Mouse (Mus musculus) CH12.LX (cell line): ENCODE results near the gene Rnf169.

Experiments
- BHLHE40 ChIP-seq: IDR thresholded peaks from 2 replicates; pipeline ENCODE4 v1.6.1; 2011; ENCODE audit warnings: mild to moderate bottlenecking, low read depth, low read length, improper control_type of control experiment
- CTCF ChIP-seq, 2 experiments: IDR thresholded peaks in 1 of 2; conservative IDR thresholded peaks in 1 of 2; 2 replicates each; pipeline ENCODE4 v1.5.1; 2011 to 2012; ENCODE audit warnings: low read depth in 2 of 2, low read length in 2 of 2, improper control_type of control experiment in 1 of 2, inconsistent platforms in 1 of 2, mild to moderate bottlenecking in 1 of 2, moderate library complexity in 1 of 2
- EP300 ChIP-seq: IDR thresholded peaks from 2 replicates; pipeline ENCODE4 v1.6.1; 2011; ENCODE audit warnings: low read length, improper control_type of control experiment
- MXI1 ChIP-seq: IDR thresholded peaks from 2 replicates; pipeline ENCODE4 v1.6.1; 2011; ENCODE audit warnings: mild to moderate bottlenecking, low read depth, low read length, improper control_type of control experiment
- POLR2A ChIP-seq: IDR thresholded peaks from 2 replicates; pipeline ENCODE4 v1.6.1; 2011; ENCODE audit warnings: low read depth, mild to moderate bottlenecking, improper control_type of control experiment, low read length
- SIN3A ChIP-seq: IDR thresholded peaks from 2 replicates; pipeline ENCODE4 v1.6.1; 2012; ENCODE audit warnings: low read length, improper control_type of control experiment, inconsistent platforms
- ZC3H11A ChIP-seq: IDR thresholded peaks from 2 replicates; pipeline ENCODE4 v1.6.1; 2012; ENCODE audit warnings: low read depth, mild to moderate bottlenecking, inconsistent platforms, low read length, improper control_type of control experiment
- ZNF384 ChIP-seq: IDR thresholded peaks from 2 replicates; pipeline ENCODE4 v1.6.1; 2012; ENCODE audit warnings: low read depth, low read length, improper control_type of control experiment, inconsistent platforms

DNA sequence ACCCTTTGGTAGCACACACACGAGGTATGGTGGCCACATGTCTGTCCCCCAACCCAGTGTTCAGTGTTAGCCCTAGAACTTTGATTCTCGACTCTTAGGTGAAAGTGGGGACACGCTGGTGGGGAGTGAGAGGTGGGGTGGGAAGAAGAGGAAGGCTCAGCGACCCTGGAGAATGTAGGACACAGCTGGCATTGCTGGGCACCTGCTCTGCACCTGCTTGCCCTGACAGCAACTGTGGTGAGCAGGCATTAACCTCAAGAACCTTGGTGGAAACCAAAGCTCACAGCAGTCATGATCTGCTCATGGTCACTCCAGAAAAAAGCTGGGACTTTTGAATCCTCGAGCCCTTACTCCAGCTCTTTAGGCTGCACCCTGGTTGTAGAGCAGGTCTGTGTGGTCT, 69.2 kb downstream of the Rnf169 start:
- TF ChIP-seq POLR2A (no peak), CTCF (conservative IDR thresholded peaks at IDR 0.05 in 1 of 2, IDR thresholded peaks at IDR 0.05 in 1 of 2; ENCODE audit: low read depth in 2 of 2, low read length in 2 of 2) (no peak), BHLHE40 (no peak), MXI1 (no peak), ZNF384 (no peak), ZC3H11A (no peak), EP300 (no peak), SIN3A (no peak)
